Mouse (Mus musculus) hindbrain, embryonic 10.5 days (tissue): ENCODE results near the gene Dlgap3. TPM values are rescaled to one million over a fixed set of nuclear protein-coding genes. Genes with fewer than 3 reads are reported as not detected.

Experiments
- DNase-seq: peaks from one replicate; pipeline ENCODE4 v3.0.0-alpha.2; 2017; ENCODE audit warnings: low spot score
- H3K27ac ChIP-seq: fragments of 300-500 bp; sonication (generic); 2 replicates; pipeline ENCODE4 v1.5.1; 2016; ENCODE audit warnings: mild to moderate bottlenecking, moderate library complexity
- H3K27me3 ChIP-seq: fragments of 300-500 bp; sonication (generic); 2 replicates; pipeline ENCODE4 v1.6.1; 2016; ENCODE audit warnings: mild to moderate bottlenecking; ENCODE audit not compliant: poor library complexity, insufficient read depth, severe bottlenecking
- H3K36me3 ChIP-seq: fragments of 300-500 bp; sonication (generic); 2 replicates; pipeline ENCODE4 v1.6.1; 2016; ENCODE audit warnings: mild to moderate bottlenecking, moderate library complexity
- H3K4me1 ChIP-seq: fragments of 300-500 bp; sonication (generic); replicated peaks from 2 replicates; pipeline ENCODE4 v1.6.1; 2016; ENCODE audit warnings: mild to moderate bottlenecking
- H3K4me3 ChIP-seq: fragments of 300-500 bp; sonication (generic); 2 replicates; pipeline ENCODE4 v1.5.1; 2016; ENCODE audit warnings: mild to moderate bottlenecking, moderate library complexity
- H3K9me3 ChIP-seq: fragments of 300-500 bp; sonication (generic); 2 replicates; pipeline ENCODE4 v1.6.1; 2016; ENCODE audit warnings: mild to moderate bottlenecking, moderate library complexity
- WGBS: fragments of 180-500 bp; shearing (Covaris S2); methylation state at CpG from one replicate; pipeline ENCODE4 v1.1.7; 2016; 5-methylcytosine and 5-hydroxymethylcytosine counted together
- polyA plus RNA-seq: library from polyadenylated mRNA; unstranded; fragments of >200 nt; fragmentation: Nextera tagmentation; extraction: Ambion mirVana; gene quantifications from 2 replicates; pipeline ENCODE4 v1.2.1, GENCODE M21; 2016

Dlgap3 gene
- polyA plus RNA-seq, 1 experiment from 2014 or later, result 7.9 TPM

- H3K4me3 ChIP-seq, result no peak overlapping the region
- DNase-seq, result no peak
- H3K4me1 ChIP-seq, result peaks cover 19% of the 10 kb centered on the region
- no peaks in the 10 kb centered on the region for H3K9me3 ChIP-seq
- H3K27me3 ChIP-seq, result peaks cover 31% of the 10 kb centered on the region
- WGBS, result 16% methylated on average over 19 of the region's 19 CpGs
- H3K36me3 ChIP-seq, result no peaks in the 10 kb centered on the region
- no peak overlapping the region; the same call in 1 of the 2 replicates for H3K27ac ChIP-seq
These were observed 10.8 kb downstream of the Dlgap3 start for GRCm38 (mm10) chr4:127179469-127180449.

- Histone ChIP-seq H3K9me3 (no peaks in the 10 kb centered on the region), H3K27me3 (peaks cover 31% of the 10 kb centered on the region), H3K27ac (no peak overlapping the region), H3K4me1 (peaks cover 17% of the 10 kb centered on the region), H3K36me3 (no peaks in the 10 kb centered on the region), H3K4me3 (no peak overlapping the region)
- no peak for DNase-seq
- 66% methylated on average over 3 of the region's 3 CpGs for WGBS
These were observed 11.4 kb downstream of the Dlgap3 start for GRCm38 (mm10) chr4:127180450-127180840.

- H3K27me3 ChIP-seq, result peaks cover 31% of the 10 kb centered on the region
- no peak overlapping the region for H3K27ac ChIP-seq
- DNase-seq, result no peak
- H3K4me1 ChIP-seq, result peaks cover 17% of the 10 kb centered on the region
- H3K9me3 ChIP-seq, result no peaks in the 10 kb centered on the region
- WGBS, result 89% methylated on average over 9 of the region's 9 CpGs
- no peaks in the 10 kb centered on the region for H3K36me3 ChIP-seq
- H3K4me3 ChIP-seq, result no peak overlapping the region
These were observed 12.0 kb downstream of the Dlgap3 start for GRCm38 (mm10) chr4:127181010-127181409.

- no peak for DNase-seq
- Histone ChIP-seq H3K27ac (no peak overlapping the region), H3K36me3 (no peaks in the 10 kb centered on the region), H3K4me3 (no peak overlapping the region), H3K4me1 (peaks cover 17% of the 10 kb centered on the region), H3K27me3 (peaks cover 16% of the 10 kb centered on the region), H3K9me3 (no peaks in the 10 kb centered on the region)
- WGBS, result 86% methylated on average over 5 of the region's 5 CpGs
These were observed 14.9 kb downstream of the Dlgap3 start for GRCm38 (mm10) chr4:127183867-127184266.

GRCm38 (mm10) chr4:127190921-127191320 lies 21.9 kb downstream of the Dlgap3 start:
- 86% methylated on average over 6 of the region's 6 CpGs for WGBS
- no peak for DNase-seq
- no peak overlapping the region for H3K27ac ChIP-seq

GRCm38 (mm10) chr4:127192704-127193103 lies 23.7 kb downstream of the Dlgap3 start:
- no peaks in the 10 kb centered on the region for H3K9me3 ChIP-seq
- H3K27me3 ChIP-seq, result no peaks in the 10 kb centered on the region; the same call in 1 of the 2 replicates
- H3K4me3 ChIP-seq, result no peak overlapping the region
- WGBS, result 80% methylated on average over 8 of the region's 8 CpGs
- H3K36me3 ChIP-seq, result peaks cover 11% of the 10 kb centered on the region; the same call in 1 of the 2 replicates
- peaks cover 20% of the 10 kb centered on the region for H3K4me1 ChIP-seq
- no peak for DNase-seq
- H3K27ac ChIP-seq, result no peak overlapping the region

More at GRCm38 (mm10) chr4:127190921-127191320, 21.9 kb downstream of the Dlgap3 start:
- Histone ChIP-seq H3K4me3 (no peak overlapping the region), H3K36me3 (peaks cover 11% of the 10 kb centered on the region; the same call in 1 of the 2 replicates), H3K9me3 (no peaks in the 10 kb centered on the region), H3K27me3 (no peaks in the 10 kb centered on the region), H3K4me1 (peaks cover 25% of the 10 kb centered on the region)

- 71% methylated on average over 14 of the region's 14 CpGs for WGBS
- Histone ChIP-seq H3K36me3 (peaks cover 11% of the 10 kb centered on the region; the same call in 1 of the 2 replicates), H3K4me1 (peaks cover 25% of the 10 kb centered on the region), H3K27ac (peak overlapping the region; percentile 82), H3K9me3 (no peaks in the 10 kb centered on the region), H3K27me3 (peaks cover 4% of the 10 kb centered on the region; the same call in 1 of the 2 replicates), H3K4me3 (no peak overlapping the region)
- DNase-seq, result no peak
These were observed 24.6 kb downstream of the Dlgap3 start for GRCm38 (mm10) chr4:127193378-127194155.

GRCm38 (mm10) chr4:127194477-127195269 lies 25.7 kb downstream of the Dlgap3 start:
- peaks cover 4% of the 10 kb centered on the region; the same call in 1 of the 2 replicates for H3K27me3 ChIP-seq
- H3K9me3 ChIP-seq, result no peaks in the 10 kb centered on the region
- 76% methylated on average over 25 of the region's 25 CpGs for WGBS
- peaks cover 11% of the 10 kb centered on the region; the same call in 1 of the 2 replicates for H3K36me3 ChIP-seq
- peak overlapping the region; percentile 82 for H3K27ac ChIP-seq
- peak; percentile 25 for DNase-seq
- H3K4me1 ChIP-seq, result peaks cover 37% of the 10 kb centered on the region
- no peak overlapping the region for H3K4me3 ChIP-seq

GRCm38 (mm10) chr4:127198609-127199008 lies 29.6 kb downstream of the Dlgap3 start:
- no peak overlapping the region for H3K4me3 ChIP-seq
- H3K9me3 ChIP-seq, result no peaks in the 10 kb centered on the region
- no peak for DNase-seq
- H3K4me1 ChIP-seq, result peaks cover 35% of the 10 kb centered on the region
- peaks cover 4% of the 10 kb centered on the region; the same call in 1 of the 2 replicates for H3K27me3 ChIP-seq
- H3K27ac ChIP-seq, result 0 out of 2 replicates have a peak overlapping the region, but pooled peaks have one; percentile 47
- peaks cover 11% of the 10 kb centered on the region; the same call in 1 of the 2 replicates for H3K36me3 ChIP-seq
- 24% methylated on average over 6 of the region's 6 CpGs for WGBS

GRCm38 (mm10) chr4:127199406-127199805 lies 30.4 kb downstream of the Dlgap3 start:
- WGBS, result 56% methylated on average over 12 of the region's 12 CpGs
- peaks cover 4% of the 10 kb centered on the region; the same call in 1 of the 2 replicates for H3K27me3 ChIP-seq
- peaks cover 27% of the 10 kb centered on the region for H3K4me1 ChIP-seq
- H3K9me3 ChIP-seq, result no peaks in the 10 kb centered on the region
- H3K27ac ChIP-seq, result peak overlapping the region; percentile 47; the same call in 1 of the 2 replicates
- H3K4me3 ChIP-seq, result no peak overlapping the region
- no peak for DNase-seq
- H3K36me3 ChIP-seq, result peaks cover 11% of the 10 kb centered on the region; the same call in 1 of the 2 replicates

- Histone ChIP-seq H3K9me3 (no peaks in the 10 kb centered on the region), H3K4me1 (peaks cover 19% of the 10 kb centered on the region), H3K36me3 (peaks cover 4% of the 10 kb centered on the region; the same call in 1 of the 2 replicates), H3K4me3 (no peak overlapping the region), H3K27me3 (peaks cover 4% of the 10 kb centered on the region; the same call in 1 of the 2 replicates), H3K27ac (0 out of 2 replicates have a peak overlapping the region, but pooled peaks have one; percentile 18)
- no peak for DNase-seq
- WGBS, result 91% methylated on average over 12 of the region's 12 CpGs
These were observed 31.2 kb downstream of the Dlgap3 start for GRCm38 (mm10) chr4:127200164-127200722.
